Mouse (Mus musculus) heart, adult 2 months (tissue): ENCODE results near the gene Rps27rt.
A peak's percentile ranks its signal among the peaks of the same experiment; 100 is the strongest.

Experiments used
- CTCF ChIP-seq: fragments of 200-600 bp; IDR thresholded peaks from 2 replicates; pipeline ENCODE4 v1.8.1; 2022; ENCODE audit warnings: antibody characterized with exemption, mild to moderate bottlenecking, moderate library complexity
- EP300 ChIP-seq: fragments of 200-500 bp; IDR thresholded peaks from 2 replicates; pipeline ENCODE4 v1.6.1; 2011; ENCODE audit warnings: low read depth, low read length, control low read depth; ENCODE audit not compliant: insufficient read depth
- POLR2A ChIP-seq: fragments of 200-500 bp; IDR thresholded peaks from 2 replicates; pipeline ENCODE4 v1.6.1; 2011; ENCODE audit warnings: mild to moderate bottlenecking, low read depth, low read length, control low read depth; ENCODE audit not compliant: insufficient read depth

DNA sequence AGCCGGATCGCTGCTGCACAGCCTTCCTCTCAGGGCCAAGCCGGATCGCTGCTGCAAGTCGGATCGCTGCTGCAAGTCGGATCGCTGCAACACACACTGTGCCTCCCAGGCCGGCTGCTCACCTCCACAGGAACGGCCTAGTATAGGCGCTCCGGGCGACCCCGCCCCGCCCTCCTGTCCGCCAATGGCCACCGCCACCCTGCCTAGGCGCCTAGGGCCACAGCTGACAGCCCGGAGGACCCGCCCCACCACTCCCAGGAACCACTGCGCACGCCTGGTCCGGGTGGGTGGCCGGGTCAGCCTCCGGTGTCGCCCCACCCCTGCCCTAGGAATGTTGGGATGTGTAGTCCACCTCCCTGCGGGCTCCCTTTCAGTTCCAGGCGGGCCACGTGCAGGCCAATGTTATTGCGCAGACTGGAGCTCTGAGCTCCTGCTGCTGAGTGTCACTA, 48.8 kb downstream of the Rps27rt start, which contains the start of gene Gpd1l:
- TF ChIP-seq POLR2A (peak; percentile 93), CTCF (no peak), EP300 (peak; percentile 56; the same call in 1 of the 2 replicates)
